10 mouse cellular contexts compared by ENCODE assay signal in genomic region chr4:129105356-129105755, GRCm38 (mm10). TPM values are rescaled to one million over a fixed set of nuclear protein-coding genes. Genes with fewer than 3 reads are reported as not detected.
DNase-seq lines count a peak whose midpoint lies in the region; ATAC-seq and TF ChIP-seq lines count a peak whose summit lies in the region.
"Had no signal": no experiment of that assay in that cellular context is flagged by ENCODE, and none has a peak within 500 bp of the region (broad histone marks: within the 10 kb centered on the region; RNA-seq: fewer than 3 reads in every experiment).

Gene Tmem54, plus strand, starts transcription at chr4:129105548.

- H3K4me1 ChIP-seq in kidney, embryonic 16.5 days (ENCODE audit: insufficient read depth, low read length), result peaks cover 10% of the 10 kb centered on the region
- peaks cover 5% of the 10 kb centered on the region for H3K4me1 ChIP-seq in hindbrain, embryonic 15.5 days (replicated peaks)
- H3K4me1 ChIP-seq in lung, embryonic 14.5 days (ENCODE audit: insufficient read depth), result no peaks in the 10 kb centered on the region
- 0 out of 2 replicates have a peak, but pooled peaks cover 3% of the 10 kb centered on the region for H3K4me1 ChIP-seq in stomach, postnatal 0 days (replicated peaks; ENCODE audit: control insufficient read depth, insufficient read depth)

- H3K4me3 ChIP-seq in kidney, embryonic 16.5 days (ENCODE audit: low read length), result peak within 1 kb of the TSS; percentile 37
- peak within 1 kb of the TSS; percentile 23 for H3K4me3 ChIP-seq in hindbrain, embryonic 15.5 days
- peak within 1 kb of the TSS; percentile 23 for H3K4me3 ChIP-seq in lung, embryonic 14.5 days (ENCODE audit: low read depth, low read length)
- H3K4me3 ChIP-seq in stomach, postnatal 0 days (ENCODE audit: low read depth, low read length), result peak within 1 kb of the TSS; percentile 36

- 2% methylated on average over 39 of the region's 40 CpGs for WGBS in kidney, embryonic 16.5 days
- 2% methylated on average over 40 of the region's 40 CpGs for WGBS in hindbrain, embryonic 15.5 days
- WGBS in lung, embryonic 14.5 days, result 1% methylated on average over 40 of the region's 40 CpGs
- 3% methylated on average over 37 of the region's 40 CpGs for WGBS in stomach, postnatal 0 days

- no peak within 1 kb of the TSS for H3K27ac ChIP-seq in kidney, embryonic 16.5 days (ENCODE audit: low read length)
- no peak within 1 kb of the TSS for H3K27ac ChIP-seq in hindbrain, embryonic 15.5 days (replicated peaks)
- no peak within 1 kb of the TSS for H3K27ac ChIP-seq in lung, embryonic 14.5 days (ENCODE audit: low read depth)
- peak within 1 kb of the TSS; percentile 53; the same call in 1 of the 2 replicates for H3K27ac ChIP-seq in stomach, postnatal 0 days (replicated peaks)

- peak within 1 kb of the TSS; percentile 57 for H3K4me2 ChIP-seq in kidney, embryonic 16.5 days (replicated peaks; ENCODE audit: low read depth, low read length)
- H3K4me2 ChIP-seq in hindbrain, embryonic 15.5 days, result peak within 1 kb of the TSS; percentile 50
- peak within 1 kb of the TSS; percentile 54 for H3K4me2 ChIP-seq in lung, embryonic 14.5 days
- H3K4me2 ChIP-seq in stomach, postnatal 0 days (replicated peaks; ENCODE audit: low read depth), result peak within 1 kb of the TSS; percentile 56

- no peak for DNase-seq in kidney, adult 11 months
- DNase-seq in lung, embryonic 14.5 days, result peak; percentile 73
- DNase-seq in stomach, postnatal 0 days (ENCODE audit: low spot score), result peak; percentile 90
- no peak for DNase-seq in c-Kit-positive CD71-positive TER-119-positive erythroid progenitor cells, embryonic 14.5 days (ENCODE audit: low spot score)
- DNase-seq in spleen, adult 12 weeks (ENCODE audit: low spot score), result no peak
- no peak for DNase-seq in heart, adult 11 months
- DNase-seq: thymus, postnatal 36 days had no signal

- peaks cover 22% of the 10 kb centered on the region for H3K27me3 ChIP-seq in kidney, embryonic 16.5 days (ENCODE audit: insufficient read depth, low read length)
- peaks cover 21% of the 10 kb centered on the region for H3K27me3 ChIP-seq in hindbrain, embryonic 15.5 days
- peaks cover 28% of the 10 kb centered on the region for H3K27me3 ChIP-seq in lung, embryonic 14.5 days (ENCODE audit: insufficient read depth, low read length)
- no peaks in the 10 kb centered on the region for H3K27me3 ChIP-seq in stomach, postnatal 0 days (ENCODE audit: control insufficient read depth, insufficient read depth, low read length)

- peak; percentile 53; the same call in 1 of the 2 replicates for ATAC-seq in kidney, embryonic 16.5 days (ENCODE audit: low FRiP score, low TSS enrichment)
- ATAC-seq in hindbrain, embryonic 15.5 days (ENCODE audit: low FRiP score, low read depth), result no peak
- ATAC-seq in lung, embryonic 14.5 days (ENCODE audit: insufficient read depth), result peak; percentile 65; the same call in 1 of the 2 replicates
- ATAC-seq in stomach, postnatal 0 days (ENCODE audit: low FRiP score, low TSS enrichment), result peak; percentile 89
- ATAC-seq: Patski had no signal

- peak within 1 kb of the TSS; percentile 59 for H3K9ac ChIP-seq in kidney, embryonic 16.5 days (replicated peaks; ENCODE audit: low read length)
- H3K9ac ChIP-seq in hindbrain, embryonic 15.5 days, result no peak within 1 kb of the TSS
- peak within 1 kb of the TSS; percentile 26; the same call in 1 of the 2 replicates for H3K9ac ChIP-seq in lung, embryonic 14.5 days
- no peak within 1 kb of the TSS for H3K9ac ChIP-seq in stomach, postnatal 0 days (ENCODE audit: low read length)

- no peaks in the 10 kb centered on the region for H3K9me3 ChIP-seq in kidney, embryonic 16.5 days (ENCODE audit: low read length)
- H3K9me3 ChIP-seq in hindbrain, embryonic 15.5 days, result no peaks in the 10 kb centered on the region
- no peaks in the 10 kb centered on the region for H3K9me3 ChIP-seq in lung, embryonic 14.5 days (ENCODE audit: low read depth, low read length)
- no peaks in the 10 kb centered on the region for H3K9me3 ChIP-seq in stomach, postnatal 0 days (ENCODE audit: control insufficient read depth, low read length)

- no peaks in the 10 kb centered on the region for H3K36me3 ChIP-seq in kidney, embryonic 16.5 days (ENCODE audit: insufficient read depth, low read length)
- H3K36me3 ChIP-seq in hindbrain, embryonic 15.5 days, result no peaks in the 10 kb centered on the region
- no peaks in the 10 kb centered on the region for H3K36me3 ChIP-seq in lung, embryonic 14.5 days (ENCODE audit: insufficient read depth)
- H3K36me3 ChIP-seq in stomach, postnatal 0 days (ENCODE audit: control insufficient read depth, insufficient read depth, low read length), result no peaks in the 10 kb centered on the region

- no peak for TF ChIP-seq EP300 in stomach, postnatal 0 days (optimal IDR thresholded peaks at IDR 0.05)

- TF ChIP-seq CTCF in lung, embryonic 14.5 days (IDR thresholded peaks at IDR 0.05; ENCODE audit: low read depth), result no peak
- no peak for TF ChIP-seq CTCF in stomach, postnatal 0 days (IDR thresholded peaks at IDR 0.05; ENCODE audit: low read depth)

RNA-seq across cellular contexts. Expression of gene Tmem54, which starts in this region (rescaled TPM):
- polyA plus RNA-seq in kidney, embryonic 16.5 days (2015; fragmentation: Nextera tagmentation; extraction: Ambion mirVana), result 11.5 and 14.5 TPM in 2 replicates
- polyA plus RNA-seq in hindbrain, embryonic 15.5 days (2015; fragmentation: Nextera tagmentation; extraction: Ambion mirVana), result 0.14 TPM in 1 of 2 replicates, not detected in the other
- polyA plus RNA-seq in lung, embryonic 14.5 days (2014; fragmentation: Nextera tagmentation; extraction: Ambion mirVana), result 11.9 and 13.1 TPM in 2 replicates
- 106 and 115 TPM in 2 replicates for polyA plus RNA-seq in stomach, postnatal 0 days (2015; fragmentation: Nextera tagmentation; extraction: Ambion mirVana)
- polyA plus RNA-seq: Patski had no signal

Comparison
In these comparisons a context has a peak if more than half of its experiments do, and no peak if none do; other contexts are left out.
1. RNA of gene Tmem54 (polyA plus RNA-seq): 106 to 115 TPM in stomach, postnatal 0 days, 11.5 to 14.5 TPM in kidney, embryonic 16.5 days and 11.9 to 13.1 TPM in lung, embryonic 14.5 days; 0.14 TPM in hindbrain, embryonic 15.5 days; every median in the first group is over 10 times any median in the second.
2. H3K9ac ChIP-seq: peak in kidney, embryonic 16.5 days (single experiment) and lung, embryonic 14.5 days (single experiment); none in hindbrain, embryonic 15.5 days (single experiment) and stomach, postnatal 0 days (single experiment).
3. DNase-seq: peak in lung, embryonic 14.5 days (single experiment) and stomach, postnatal 0 days (single experiment); none in kidney, adult 11 months (single experiment), c-Kit-positive CD71-positive TER-119-positive erythroid progenitor cells, embryonic 14.5 days (single experiment), spleen, adult 12 weeks (single experiment) and heart, adult 11 months (single experiment).
4. Peak in every context shown above with its lines, with median percentiles within 50 percentile points of each other: H3K4me2 ChIP-seq and H3K4me3 ChIP-seq.